Mouse (Mus musculus) cortical plate, adult 2 months (tissue): ENCODE measurements at regions not wholly inside any gene's neighbourhood (a gene's known extent, or its start where the extent isn't known, plus 50 kb on each side); places are given as distances from the start of the nearest gene placed in this dataset.

Experiments used
- CTCF ChIP-seq: fragments of 200-500 bp; IDR thresholded peaks from 2 replicates; pipeline ENCODE4 v1.5.1; 2011; ENCODE audit warnings: mild to moderate bottlenecking, control low read depth, low read length; ENCODE audit not compliant: insufficient read depth; ENCODE audit errors: extremely low read depth
- POLR2A ChIP-seq: fragments of 200-500 bp; IDR thresholded peaks from 2 replicates; pipeline ENCODE4 v1.6.1; 2011; ENCODE audit warnings: mild to moderate bottlenecking, low read length, control low read depth; ENCODE audit not compliant: insufficient read depth; ENCODE audit errors: extremely low read depth

GRCm38 (mm10) chr4:53376995-53377394, 63.2 kb upstream of the Slc44a1 start:
- TF ChIP-seq CTCF (no peak), POLR2A (no peak)
